Mouse (Mus musculus) left cerebral cortex, postnatal 25 days (tissue): ENCODE data around the gene Brms1l. TPM values are rescaled to one million over a fixed set of nuclear protein-coding genes. Genes with fewer than 3 reads are reported as not detected.

Experiments
- DNase-seq, 2 experiments: peaks; one replicate each; pipeline ENCODE4 v3.0.0; 2022; ENCODE audit warnings: low spot score in 2 of 2, mixed read lengths in 1 of 2
- intact Hi-C: fragments of 180-260 bp; cut with DNase I; formaldehyde crosslinking; loops from one replicate; pipeline ENCODE4 v1.15.1; 2025
- microRNA-seq, 2 experiments: library from miRNA; unstranded; fragments of <30 nt; microRNA quantifications; one replicate each; pipeline ENCODE4 v1.2.0; 2022
- total RNA-seq, 2 experiments: library from RNA; stranded (reverse); gene quantifications; 2 replicates each; pipeline ENCODE4 v1.2.3; 2021

Brms1l gene
- total RNA-seq, 2 experiments from 2014 or later = 64.5 to 70.6 TPM

DNA sequence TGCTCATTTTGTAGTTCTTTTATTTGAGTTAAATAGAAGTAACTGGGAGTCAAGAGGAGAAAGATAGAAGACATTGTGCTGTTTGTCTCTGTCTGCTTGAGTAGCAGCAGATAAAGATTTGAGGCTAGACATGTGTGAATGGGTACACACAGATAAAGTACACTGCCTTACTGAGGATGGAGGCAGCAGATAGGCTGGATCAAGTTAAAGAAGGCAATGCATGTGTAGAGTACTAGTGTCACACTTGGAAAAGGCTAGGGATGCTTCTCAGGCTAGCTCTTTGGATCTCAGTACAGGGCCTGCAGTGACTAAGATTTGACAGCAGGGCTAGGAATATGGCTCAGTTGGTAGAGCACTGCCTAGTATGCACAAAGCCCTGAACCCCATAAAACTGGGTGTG lies 14.5 kb downstream of the Brms1l start:
- intact Hi-C loops = no loop called here
- DNase-seq = no peak

DNA sequence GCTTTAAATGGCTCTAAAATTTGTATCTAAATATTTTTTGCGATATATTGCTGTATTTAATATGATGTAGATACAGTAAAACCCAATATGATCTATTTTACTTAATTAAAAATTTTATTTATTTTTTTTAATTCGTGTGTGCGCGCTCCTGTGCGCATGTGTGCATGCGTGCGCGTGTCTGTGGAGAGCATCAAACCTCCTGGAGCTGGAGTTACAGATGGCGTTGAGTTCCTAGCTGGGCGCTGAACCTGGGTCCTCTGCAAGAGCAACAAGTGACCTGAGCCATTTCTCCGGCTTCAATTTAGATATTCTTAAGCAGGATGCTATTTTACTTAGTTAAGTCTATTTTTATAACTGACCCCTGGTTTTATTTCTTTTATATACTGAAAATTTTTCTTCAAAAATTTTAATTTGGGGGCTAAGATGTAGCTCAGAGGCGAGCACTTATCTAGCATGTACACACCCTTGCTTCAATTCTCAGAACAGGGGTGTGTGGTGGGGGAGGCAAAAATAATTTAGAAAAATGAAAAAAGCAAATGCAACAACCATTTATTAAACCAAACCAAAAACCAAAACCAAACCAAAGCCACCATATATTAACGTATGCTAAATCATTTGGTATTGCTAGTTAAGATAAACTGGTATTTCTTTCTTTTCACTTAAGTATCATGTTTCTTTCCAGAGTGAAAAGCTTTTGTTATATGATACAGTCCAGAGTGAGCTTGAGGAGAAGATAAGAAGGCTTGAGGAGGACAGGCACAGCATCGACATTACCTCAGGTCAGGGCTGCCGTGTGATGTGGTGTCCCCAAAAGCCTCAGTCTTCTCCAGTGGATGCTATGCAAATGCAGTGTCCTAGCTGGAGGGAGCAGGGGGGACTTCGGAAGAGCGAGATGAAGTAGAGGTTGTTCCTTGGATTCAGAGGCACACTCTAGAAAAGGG lies 23.6 kb downstream of the Brms1l start:
- intact Hi-C loops = no loop called here
- no peak for DNase-seq

DNA sequence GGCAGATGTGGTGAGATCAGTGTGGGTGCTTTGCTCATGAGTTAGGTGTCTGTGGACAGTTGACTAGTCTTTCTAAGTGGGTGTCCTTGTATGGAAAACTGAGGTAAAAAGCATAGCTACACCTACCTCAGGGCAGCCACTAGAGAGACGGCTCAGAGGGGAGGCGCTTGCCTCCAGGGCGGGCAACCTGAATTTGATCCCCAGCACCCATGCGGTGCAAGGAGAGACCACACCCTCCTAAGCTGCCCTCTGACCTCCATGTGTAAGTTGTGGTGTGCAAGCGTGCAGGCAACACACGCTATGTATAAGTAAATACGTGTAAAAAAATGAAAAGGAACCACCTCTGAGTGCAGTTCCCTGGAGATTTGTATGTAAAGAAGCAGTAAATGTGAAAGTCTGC lies 24.5 kb downstream of the Brms1l start:
- intact Hi-C loops = no loop called here

DNA sequence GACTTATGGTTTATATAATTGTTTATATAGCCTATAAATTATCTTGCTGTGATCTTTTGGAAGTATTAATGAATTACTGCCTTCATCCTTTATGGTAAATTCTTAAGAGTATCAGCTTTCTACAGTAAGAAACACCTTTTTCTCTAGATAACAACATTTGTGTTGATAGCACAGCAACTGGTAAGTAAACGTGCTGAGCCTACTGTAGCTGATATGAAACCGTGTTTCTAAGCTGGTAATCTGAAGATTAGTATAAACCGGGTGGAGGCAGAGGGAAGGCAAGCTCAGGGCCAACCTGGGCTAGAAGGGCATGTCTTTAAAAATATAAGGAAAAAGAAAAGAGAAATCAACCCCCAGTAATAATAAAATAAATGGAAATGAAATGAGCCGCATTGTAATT lies 31.6 kb downstream of the Brms1l start:
- no peak for DNase-seq
- intact Hi-C loops = no loop called here

More for the DNA sequence above, 24.5 kb downstream of the Brms1l start:
- no peak for DNase-seq

DNA sequence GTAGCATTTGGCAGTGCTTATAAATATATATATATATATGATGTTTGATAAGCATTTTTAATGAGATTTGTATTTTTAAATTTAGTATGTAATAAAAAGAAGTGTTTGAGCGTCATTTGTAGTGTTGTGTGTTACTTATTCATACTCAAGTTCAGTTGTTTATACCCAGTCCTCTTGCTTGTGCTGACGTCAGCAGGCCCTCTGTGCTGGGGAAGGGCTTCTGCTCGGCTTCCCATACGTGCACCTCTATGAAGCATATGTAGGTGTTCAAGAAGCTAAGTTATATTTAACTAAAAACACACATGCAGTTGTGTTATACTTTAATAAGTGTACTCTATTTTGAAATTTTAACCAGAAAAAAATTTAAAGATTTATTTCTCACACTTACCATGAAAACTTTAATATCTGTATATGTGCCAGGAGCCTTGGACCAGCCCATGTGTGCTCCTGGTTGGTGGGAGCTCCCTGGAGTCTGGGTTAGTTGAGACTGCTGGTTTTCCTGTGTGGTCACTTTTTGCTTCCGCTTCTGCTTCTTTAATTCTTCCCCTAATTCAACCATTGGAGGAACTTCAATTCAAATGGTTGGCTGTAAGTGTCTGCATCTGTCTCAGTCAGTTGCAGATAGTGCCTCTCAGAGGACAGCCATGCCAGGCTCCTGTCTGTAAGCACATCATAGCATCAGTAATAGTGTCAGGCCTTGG lies 33.6 kb downstream of the Brms1l start:
- DNase-seq = no peak
- intact Hi-C loops = no loop called here

DNA sequence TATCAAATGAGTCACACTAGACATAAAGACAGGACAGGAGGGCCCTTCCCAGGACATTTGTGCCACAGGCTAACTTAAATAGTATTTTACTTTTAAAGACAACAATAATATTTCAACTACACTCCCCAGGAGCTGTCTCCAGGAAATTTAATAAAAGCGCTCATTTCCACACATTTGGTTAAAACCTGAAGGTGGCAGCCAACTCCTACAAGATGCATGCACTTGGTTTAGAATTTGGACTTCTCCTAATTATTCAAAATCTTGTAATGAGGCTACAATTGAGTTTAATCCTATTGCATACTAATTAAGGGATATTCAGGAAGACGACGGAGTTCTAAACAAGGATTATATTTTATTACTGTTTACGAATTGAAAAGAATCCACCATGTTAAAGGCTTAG lies 49.3 kb downstream of the Brms1l start:
- no peak for DNase-seq
- intact Hi-C loops = loop anchor here (5.0 to 10.0 kb wide), 3 partner anchors 519 to 752 kb away; no protein-coding TSS in a partner anchor

DNA sequence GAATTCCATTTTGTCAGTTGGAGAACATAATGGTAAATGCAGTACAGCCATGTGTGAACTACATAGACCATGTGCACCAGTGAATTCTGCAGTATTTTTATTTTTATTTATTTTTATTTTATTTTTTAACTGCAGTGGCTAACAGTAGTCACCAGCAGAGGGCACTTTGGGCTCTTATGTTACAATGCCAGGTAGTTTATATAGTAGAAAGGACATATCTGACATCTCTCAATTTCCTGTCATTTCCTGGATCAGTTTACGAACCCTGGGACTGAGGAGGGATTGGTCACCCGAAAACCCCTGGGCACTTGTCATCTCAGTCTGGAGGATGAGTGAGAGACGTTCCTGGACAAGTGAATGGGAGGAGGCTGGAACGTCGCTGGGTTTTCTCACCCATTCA lies 52.4 kb downstream of the Brms1l start:
- intact Hi-C loops = loop anchor here (5.0 to 10.0 kb wide), 3 partner anchors 516 to 749 kb away; no protein-coding TSS in a partner anchor
- DNase-seq = peak; percentile 35 to 39

DNA sequence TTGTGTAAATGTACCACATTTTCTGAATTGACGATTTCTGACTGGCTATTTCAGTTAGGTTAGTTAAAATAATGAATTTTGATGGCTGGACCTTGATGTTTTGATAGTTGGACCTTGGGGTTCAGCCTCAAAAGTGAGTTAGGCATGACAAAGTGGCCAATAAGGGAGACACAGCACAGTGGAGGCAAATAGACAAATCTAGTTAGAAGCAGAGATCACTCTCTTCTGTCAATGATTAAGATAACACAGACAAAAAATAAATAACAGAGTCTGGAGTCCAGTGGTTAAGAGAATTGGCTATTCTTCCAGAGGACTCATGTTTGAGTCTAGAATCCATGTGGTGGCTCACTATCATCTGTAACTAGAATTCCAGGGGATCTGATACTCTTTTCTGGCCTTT lies 68.7 kb downstream of the Brms1l start:
- intact Hi-C loops = no loop called here
- no peak for DNase-seq

DNA sequence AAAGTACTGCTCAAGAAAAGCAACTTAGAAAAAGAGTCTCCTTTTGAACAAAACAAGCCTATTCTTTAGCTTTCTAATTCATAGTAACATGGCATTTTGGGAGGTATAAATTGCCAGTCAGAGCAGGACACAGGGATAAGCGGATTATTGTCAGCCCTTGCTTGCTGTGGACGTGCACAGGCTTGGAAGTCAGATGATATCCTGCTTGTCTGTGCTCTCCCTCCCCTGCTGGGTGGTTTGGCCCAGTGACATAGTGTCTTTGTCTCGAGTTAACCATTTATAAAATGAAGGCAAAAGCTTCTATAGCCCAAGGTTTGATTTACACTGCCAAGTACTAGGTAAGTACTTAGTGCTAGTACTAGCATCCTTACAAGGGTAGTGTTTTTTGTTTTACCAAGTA lies 76.0 kb downstream of the Brms1l start:
- intact Hi-C loops = no loop called here
- no peak for DNase-seq

DNA sequence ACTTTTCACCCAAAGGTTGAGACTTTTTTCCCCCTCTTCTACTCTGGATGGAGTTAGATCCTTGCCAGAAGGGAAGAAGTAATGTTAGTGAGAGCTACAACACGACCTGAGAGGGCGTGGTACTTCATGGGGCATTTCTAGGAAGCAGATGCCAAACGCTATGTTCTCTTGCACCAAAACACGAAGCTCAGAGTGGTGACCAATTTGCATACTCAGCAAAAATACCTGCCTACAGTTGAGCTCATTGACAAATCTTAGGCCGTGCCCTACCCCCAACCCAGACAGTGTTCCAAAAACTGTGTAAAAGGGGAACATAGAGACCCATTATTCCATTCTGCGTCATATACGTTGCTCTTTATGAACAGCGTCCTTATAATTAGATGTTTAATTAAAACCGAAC lies 77.1 kb downstream of the Brms1l start:
- no peak for DNase-seq
- intact Hi-C loops = no loop called here

DNA sequence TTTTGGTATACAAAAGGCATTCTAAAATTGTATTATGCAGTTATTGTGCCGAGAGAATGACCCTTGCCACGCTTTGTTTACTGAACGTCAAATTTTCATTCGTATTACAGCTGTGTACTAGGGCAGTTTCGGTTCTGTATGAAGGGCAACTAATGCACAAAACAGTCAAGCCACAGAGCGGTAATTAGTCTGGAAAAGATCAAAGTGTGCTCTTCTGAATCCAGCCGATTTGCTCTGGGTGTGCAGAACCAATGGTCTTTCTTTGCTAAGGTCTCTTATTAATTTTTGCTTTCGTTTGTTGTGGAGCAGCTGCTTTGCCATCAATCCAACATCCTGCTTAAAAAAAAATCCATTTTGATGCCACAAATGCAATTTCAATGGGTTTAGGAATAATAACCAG lies 80.1 kb downstream of the Brms1l start:
- intact Hi-C loops = no loop called here
- DNase-seq = no peak

DNA sequence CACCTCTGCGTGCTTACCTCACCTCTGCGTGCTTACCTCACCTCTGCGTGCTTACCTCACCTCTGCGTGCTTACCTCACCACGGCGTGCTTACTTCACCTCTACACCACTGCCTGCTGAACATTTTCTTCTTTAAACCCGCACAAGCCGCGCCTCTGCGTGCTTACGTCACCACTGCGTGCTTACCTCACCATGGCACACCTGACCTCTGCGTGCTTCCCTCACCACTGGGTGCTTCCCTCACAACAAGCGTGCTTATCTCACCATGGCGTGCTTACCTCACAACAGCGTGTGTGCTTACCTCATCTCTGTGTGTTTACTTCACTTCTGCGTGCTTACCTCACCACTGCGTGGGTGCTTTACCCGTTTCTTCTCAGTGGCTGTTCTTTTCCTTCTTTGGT lies 80.9 kb downstream of the Brms1l start:
- DNase-seq = no peak
- intact Hi-C loops = no loop called here

Small RNA genes within 50 kb of the gene (microRNA-seq; reads per million reads assigned to microRNA genes)
- gene Gm23394 = 5.0 to 5.7 reads per million in 2 experiments

Other genes starting within 250 kb of the Brms1l start
- gene Insm2, start 236.9 kb upstream of the Brms1l start, total RNA-seq = under 1 TPM; 0.30 to 0.37 TPM
- gene Ralgapa1, start 15.2 kb upstream of the Brms1l start, total RNA-seq = 100 to 1,000 TPM; 122 to 125 TPM